Mouse (Mus musculus) G1E (cell line): ENCODE measurements at regions not wholly inside any gene's neighbourhood (a gene's known extent, or its start where the extent isn't known, plus 50 kb on each side); places are given as distances from the start of the nearest gene placed in this dataset.

ENCODE experiments used
- CTCF ChIP-seq: IDR thresholded peaks from 2 replicates; pipeline ENCODE4 v1.5.1; 2012; ENCODE audit warnings: low read depth, low read length, inconsistent platforms, mixed read lengths
- GATA1 ChIP-seq: IDR thresholded peaks from 2 replicates; pipeline ENCODE4 v1.6.1; 2012; ENCODE audit warnings: borderline replicate concordance, low read length, inconsistent platforms, mixed read lengths
- GATA2 ChIP-seq: IDR thresholded peaks from 2 replicates; pipeline ENCODE4 v1.6.1; 2012; ENCODE audit warnings: low read depth, low read length, inconsistent platforms, borderline replicate concordance
- POLR2AphosphoS5 ChIP-seq: IDR thresholded peaks from 2 replicates; pipeline ENCODE4 v1.6.1; 2012; ENCODE audit warnings: low read depth, low read length, inconsistent platforms; ENCODE audit not compliant: insufficient replicate concordance
- TAL1 ChIP-seq: conservative IDR thresholded peaks from 2 replicates; pipeline ENCODE4 v1.6.1; 2012; ENCODE audit warnings: low read depth, low read length, inconsistent platforms, mixed read lengths

DNA sequence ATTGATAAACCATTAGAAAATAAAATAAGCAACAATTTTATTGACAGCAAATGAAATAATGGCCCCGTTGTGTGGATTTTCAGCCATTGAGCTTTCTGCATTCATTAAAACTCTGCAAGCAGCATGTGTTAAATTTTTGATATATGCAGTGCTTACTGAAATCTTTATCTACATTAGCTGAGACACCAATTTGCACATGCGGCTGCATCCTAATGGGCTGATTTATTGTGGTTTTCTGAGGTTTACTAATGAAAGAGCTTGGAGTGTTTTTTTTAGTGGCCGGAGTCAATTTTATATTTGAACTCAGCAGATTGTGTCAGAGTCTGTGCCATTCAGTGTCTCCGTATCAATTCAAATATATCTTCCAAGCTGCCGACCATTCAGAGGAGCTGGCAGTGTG lies 653.3 kb upstream of the Tbl1xr1 start:
- TF ChIP-seq CTCF = no peak
- TF ChIP-seq TAL1 = no peak
- no peak for TF ChIP-seq GATA1
- TF ChIP-seq POLR2AphosphoS5 = no peak
- no peak for TF ChIP-seq GATA2
